Mouse (Mus musculus) olfactory bulb, adult 2 months (tissue): ENCODE results near the gene Col6a4.

Experiments
- CTCF ChIP-seq: fragments of 200-500 bp; IDR thresholded peaks from 2 replicates; pipeline ENCODE4 v1.5.1; 2012; ENCODE audit warnings: low read depth, mild to moderate bottlenecking, low read length, moderate library complexity; ENCODE audit not compliant: insufficient read depth
- POLR2A ChIP-seq: fragments of 200-500 bp; IDR thresholded peaks from 2 replicates; pipeline ENCODE4 v1.6.1; 2012; ENCODE audit warnings: mild to moderate bottlenecking, low read depth, low read length, moderate library complexity; ENCODE audit not compliant: insufficient read depth

GRCm38 (mm10) chr9:106123599-106123998, 27.0 kb upstream of the Col6a4 start:
- no peak for TF ChIP-seq CTCF
- no peak for TF ChIP-seq POLR2A
